Mouse (Mus musculus) embryonic facial prominence, embryonic 15.5 days (tissue): Measurements from ENCODE around the gene Atp23. TPM values are rescaled to one million over a fixed set of nuclear protein-coding genes. Genes with fewer than 3 reads are reported as not detected.

Source experiments
- ATAC-seq: fragments of 200-750 bp; cut with Nextera tagmentation; 2 replicates; pipeline ENCODE4 v1.8.0; 2017; ENCODE audit warnings: low read depth, moderate TSS enrichment; ENCODE audit not compliant: insufficient number of reproducible peaks, low FRiP score, low TSS enrichment
- H3K27ac ChIP-seq: fragments of 300-500 bp; sonication (generic); replicated peaks from 2 replicates; pipeline ENCODE4 v1.5.1; 2015; ENCODE audit warnings: mild to moderate bottlenecking, inconsistent platforms
- H3K27me3 ChIP-seq: fragments of 300-500 bp; sonication (generic); 2 replicates; pipeline ENCODE4 v1.6.1; 2015; ENCODE audit warnings: inconsistent platforms
- H3K36me3 ChIP-seq: fragments of 300-500 bp; sonication (generic); 2 replicates; pipeline ENCODE4 v1.6.1; 2015; ENCODE audit warnings: mild to moderate bottlenecking, inconsistent platforms
- H3K4me1 ChIP-seq: fragments of 300-500 bp; sonication (generic); 2 replicates; pipeline ENCODE4 v1.6.1; 2015; ENCODE audit warnings: inconsistent platforms
- H3K4me2 ChIP-seq: fragments of 300-500 bp; sonication (generic); replicated peaks from 2 replicates; pipeline ENCODE4 v1.6.1; 2015; ENCODE audit warnings: mild to moderate bottlenecking, inconsistent platforms
- H3K4me3 ChIP-seq: fragments of 300-500 bp; sonication (generic); replicated peaks from 2 replicates; pipeline ENCODE4 v1.5.1; 2015; ENCODE audit warnings: mild to moderate bottlenecking, inconsistent platforms
- H3K9ac ChIP-seq: fragments of 300-500 bp; sonication (generic); 2 replicates; pipeline ENCODE4 v1.6.1; 2015; ENCODE audit warnings: inconsistent platforms
- H3K9me3 ChIP-seq: fragments of 300-500 bp; sonication (generic); replicated peaks from 2 replicates; pipeline ENCODE4 v1.6.1; 2016; ENCODE audit warnings: inconsistent platforms
- WGBS: fragments of 180-500 bp; shearing (Covaris S2); methylation state at CpG from one replicate; pipeline ENCODE4 v1.1.7; 2015; 5-methylcytosine and 5-hydroxymethylcytosine counted together
- polyA plus RNA-seq: library from polyadenylated mRNA; unstranded; fragments of >200 nt; fragmentation: Nextera tagmentation; extraction: Ambion mirVana; gene quantifications from 2 replicates; pipeline ENCODE4 v1.2.1, GENCODE M21; 2015

Gene Atp23
- polyA plus RNA-seq: 16.0 and 16.5 TPM in 2 replicates

DNA sequence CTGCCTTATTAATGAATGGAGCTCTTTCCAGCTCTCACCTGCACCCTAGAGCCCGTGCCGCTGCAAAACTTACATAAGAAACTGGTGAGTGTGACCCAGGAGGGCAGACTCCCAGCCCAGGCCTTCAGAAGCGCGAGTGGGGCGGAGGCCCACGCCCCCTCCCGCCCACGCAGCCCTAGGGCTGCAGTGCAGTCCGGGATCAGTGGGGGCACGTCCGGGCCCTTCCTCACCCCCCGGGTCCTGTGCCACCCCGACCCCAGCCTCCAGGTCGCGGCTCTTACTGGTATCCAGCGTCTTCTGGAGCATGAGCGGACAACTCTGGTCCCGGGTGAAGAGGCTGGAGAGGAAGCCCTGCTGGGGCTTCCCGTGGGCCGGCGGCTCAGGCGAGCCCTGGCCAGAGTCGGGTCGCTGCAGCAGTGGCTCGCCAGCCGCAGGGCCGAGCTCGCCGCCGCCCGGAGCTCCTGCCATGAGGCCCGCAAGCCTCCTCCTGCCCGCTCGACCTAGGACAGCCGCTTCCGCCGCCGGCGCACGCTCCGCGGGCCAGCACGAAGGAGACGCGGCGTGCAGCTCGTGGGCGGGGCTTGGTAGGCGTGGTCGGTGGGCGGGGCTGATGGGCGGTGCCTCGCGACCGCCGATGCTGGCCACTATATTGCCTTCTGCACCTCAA is at the start of gene Atp23:
TSS of gene Atp23 (minus strand) at position 535 of the 667 bp plus-strand sequence.
- no peaks in the 10 kb centered on the region for H3K27me3 ChIP-seq
- H3K36me3 ChIP-seq: peaks cover 20% of the 10 kb centered on the region; the same call in 1 of the 2 replicates
- WGBS: under 1% methylated on average over 56 of the region's 56 CpGs
- no peaks in the 10 kb centered on the region for H3K9me3 ChIP-seq
- peaks cover 6% of the 10 kb centered on the region; the same call in 1 of the 2 replicates for H3K4me1 ChIP-seq
- ATAC-seq: peak; percentile 83
- H3K27ac ChIP-seq: 0 out of 2 replicates have a peak within 1 kb of the TSS, but pooled peaks have one; percentile 51
- H3K4me3 ChIP-seq: peak within 1 kb of the TSS; percentile 78
- H3K9ac ChIP-seq: peak within 1 kb of the TSS; percentile 69
- peak within 1 kb of the TSS; percentile 97 for H3K4me2 ChIP-seq

DNA sequence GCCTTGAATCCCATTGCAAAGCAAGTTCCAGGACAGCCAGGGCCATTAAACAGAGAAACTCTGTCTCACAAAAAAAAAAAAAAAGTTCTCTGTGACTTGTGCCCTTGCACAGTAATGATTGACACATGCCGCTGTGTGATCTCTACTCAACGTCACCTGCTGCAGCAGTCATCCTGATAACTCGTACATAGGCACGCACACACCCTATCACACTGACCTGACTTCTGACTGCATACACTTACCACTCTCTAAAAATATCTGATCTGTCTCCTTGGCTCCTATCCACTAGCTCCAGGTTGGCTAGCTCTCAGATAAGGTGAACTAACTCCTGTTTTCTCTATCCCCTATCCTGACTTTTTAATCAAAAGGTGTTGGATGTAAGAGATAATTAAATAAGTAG is 49.4 kb upstream of the Atp23 start:
- H3K4me2 ChIP-seq: no peak overlapping the region
- peaks cover 20% of the 10 kb centered on the region for H3K4me1 ChIP-seq
- no peak overlapping the region for H3K4me3 ChIP-seq
- H3K9me3 ChIP-seq: no peaks in the 10 kb centered on the region
- H3K27ac ChIP-seq: no peak overlapping the region
- H3K36me3 ChIP-seq: no peaks in the 10 kb centered on the region
- WGBS: 78% methylated on average over 4 of the region's 4 CpGs
- no peaks in the 10 kb centered on the region for H3K27me3 ChIP-seq
- ATAC-seq: no peak
- no peak overlapping the region for H3K9ac ChIP-seq

DNA sequence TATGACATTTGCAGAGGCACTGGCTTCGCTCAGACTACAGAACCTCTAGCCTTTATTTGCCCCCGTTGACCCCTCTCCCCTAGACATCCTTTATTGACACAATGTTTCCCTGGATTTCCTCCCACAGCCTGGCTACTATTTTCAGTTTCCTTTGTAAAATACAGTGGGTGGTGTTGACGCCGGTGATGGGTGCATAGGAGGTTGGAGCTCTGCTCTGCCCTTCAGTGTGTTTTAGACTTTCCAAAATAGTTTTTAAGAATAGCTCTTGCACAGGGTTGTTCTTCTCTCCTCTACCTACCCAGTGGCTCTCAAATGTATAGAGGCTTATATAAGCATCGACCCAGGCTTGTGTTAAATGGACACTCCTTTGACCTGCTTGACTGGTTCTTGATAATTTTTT is 48.7 kb upstream of the Atp23 start:
- no peak for ATAC-seq
- no peaks in the 10 kb centered on the region for H3K9me3 ChIP-seq
- no peak overlapping the region for H3K27ac ChIP-seq
- H3K27me3 ChIP-seq: no peaks in the 10 kb centered on the region
- no peak overlapping the region for H3K9ac ChIP-seq
- H3K36me3 ChIP-seq: no peaks in the 10 kb centered on the region
- peaks cover 20% of the 10 kb centered on the region for H3K4me1 ChIP-seq
- 66% methylated on average over 5 of the region's 5 CpGs for WGBS
- H3K4me2 ChIP-seq: no peak overlapping the region
- H3K4me3 ChIP-seq: no peak overlapping the region

DNA sequence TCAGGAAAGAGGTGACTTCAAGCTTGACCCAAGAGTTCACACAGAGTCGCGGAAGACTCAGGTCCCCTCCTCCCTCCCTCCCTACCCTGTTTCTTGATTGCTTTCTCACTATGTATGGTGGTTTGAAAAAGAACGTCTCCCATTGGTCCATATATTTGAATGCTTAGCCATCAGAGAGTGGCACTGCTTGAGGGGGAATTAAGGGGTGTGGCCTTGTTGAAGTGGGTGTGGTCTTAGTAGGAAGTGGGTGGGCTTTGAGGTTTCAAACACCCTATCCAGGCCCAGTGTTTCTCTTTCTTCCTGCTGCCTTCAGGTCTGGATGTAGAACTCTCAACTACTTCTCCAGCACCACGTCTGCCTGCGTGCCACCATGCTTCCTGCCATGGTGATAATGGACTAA is 44.4 kb upstream of the Atp23 start:
- H3K4me1 ChIP-seq: peaks cover 10% of the 10 kb centered on the region
- no peak for ATAC-seq
- H3K36me3 ChIP-seq: no peaks in the 10 kb centered on the region
- no peak overlapping the region for H3K9ac ChIP-seq
- no peak overlapping the region for H3K4me3 ChIP-seq
- 84% methylated on average over 5 of the region's 5 CpGs for WGBS
- H3K27ac ChIP-seq: no peak overlapping the region
- no peaks in the 10 kb centered on the region for H3K27me3 ChIP-seq
- no peak overlapping the region for H3K4me2 ChIP-seq
- no peaks in the 10 kb centered on the region for H3K9me3 ChIP-seq

GRCm38 (mm10) chr10:126940949-126941348 is 39.8 kb upstream of the Atp23 start:
- Histone ChIP-seq H3K9ac (no peak overlapping the region), H3K27me3 (no peaks in the 10 kb centered on the region), H3K4me1 (peaks cover 7% of the 10 kb centered on the region), H3K4me3 (no peak overlapping the region), H3K4me2 (no peak overlapping the region), H3K36me3 (no peaks in the 10 kb centered on the region), H3K9me3 (no peaks in the 10 kb centered on the region), H3K27ac (no peak overlapping the region)
- 61% methylated on average over 7 of the region's 7 CpGs for WGBS
- no peak for ATAC-seq

DNA sequence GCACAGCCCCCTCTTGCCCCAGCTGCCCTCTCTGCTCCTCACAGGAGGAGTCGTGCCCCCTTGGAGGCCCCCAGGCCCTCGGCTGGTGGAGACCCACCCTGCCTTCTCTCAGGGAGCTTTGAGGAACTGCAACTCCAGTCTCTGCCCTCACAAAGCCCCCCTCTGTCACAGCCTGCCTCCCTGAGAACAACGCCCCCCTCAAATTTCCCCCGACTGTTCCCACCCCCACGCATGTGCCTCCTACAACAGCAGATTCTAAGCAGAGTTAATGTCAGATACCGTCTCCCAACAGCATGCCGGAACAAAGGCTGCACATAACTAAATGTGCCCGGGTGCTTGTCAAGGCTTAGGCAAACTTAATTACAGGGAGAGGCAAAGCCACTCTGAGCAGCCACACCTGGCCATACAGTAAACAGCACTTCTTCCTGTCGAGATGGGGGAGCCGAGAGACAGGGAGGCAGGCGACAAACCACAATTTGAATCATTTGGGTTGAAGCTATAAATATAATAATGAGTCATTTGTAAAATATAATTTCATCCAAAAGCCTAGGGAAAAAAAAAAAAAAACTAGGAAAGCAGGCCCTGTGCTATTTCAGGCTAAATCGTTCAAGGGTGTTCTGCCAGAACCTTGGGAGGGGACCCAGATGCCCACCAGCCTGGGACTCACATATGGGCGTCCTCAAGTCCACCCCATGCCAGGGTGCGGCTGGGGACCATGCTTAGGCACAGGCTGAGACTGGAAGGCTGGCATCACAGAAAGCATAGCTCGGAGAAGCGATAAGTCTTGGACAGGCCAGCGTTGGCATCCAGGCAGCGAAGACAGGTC is 34.6 kb upstream of the Atp23 start:
- Histone ChIP-seq H3K4me3 (peak overlapping the region; percentile 7; the same call in 1 of the 2 replicates), H3K9me3 (no peaks in the 10 kb centered on the region), H3K27ac (peak overlapping the region; percentile 98), H3K4me1 (peaks cover 51% of the 10 kb centered on the region), H3K36me3 (no peaks in the 10 kb centered on the region), H3K9ac (no peak overlapping the region), H3K4me2 (peak overlapping the region; percentile 38), H3K27me3 (no peaks in the 10 kb centered on the region)
- ATAC-seq: peak; percentile 34
- 25% methylated on average over 18 of the region's 18 CpGs for WGBS

- ATAC-seq: no peak
- no peaks in the 10 kb centered on the region for H3K9me3 ChIP-seq
- H3K4me3 ChIP-seq: peak overlapping the region; percentile 7; the same call in 1 of the 2 replicates
- no peak overlapping the region for H3K9ac ChIP-seq
- 52% methylated on average over 8 of the region's 8 CpGs for WGBS
- H3K27ac ChIP-seq: peak overlapping the region; percentile 98
- H3K4me1 ChIP-seq: peaks cover 57% of the 10 kb centered on the region
- H3K27me3 ChIP-seq: no peaks in the 10 kb centered on the region
- H3K4me2 ChIP-seq: peak overlapping the region; percentile 38
- no peaks in the 10 kb centered on the region for H3K36me3 ChIP-seq
Measured at GRCm38 (mm10) chr10:126935121-126935520, 34.0 kb upstream of the Atp23 start.

- Histone ChIP-seq H3K9ac (no peak overlapping the region), H3K9me3 (no peaks in the 10 kb centered on the region), H3K4me3 (no peak overlapping the region), H3K27ac (peak overlapping the region; percentile 98), H3K36me3 (no peaks in the 10 kb centered on the region), H3K4me2 (no peak overlapping the region), H3K4me1 (peaks cover 63% of the 10 kb centered on the region), H3K27me3 (no peaks in the 10 kb centered on the region)
- 55% methylated on average over 13 of the region's 13 CpGs for WGBS
- ATAC-seq: 0 out of 2 replicates have a peak, but pooled peaks have one; percentile 2
Measured at GRCm38 (mm10) chr10:126934561-126934960, 33.4 kb upstream of the Atp23 start.

DNA sequence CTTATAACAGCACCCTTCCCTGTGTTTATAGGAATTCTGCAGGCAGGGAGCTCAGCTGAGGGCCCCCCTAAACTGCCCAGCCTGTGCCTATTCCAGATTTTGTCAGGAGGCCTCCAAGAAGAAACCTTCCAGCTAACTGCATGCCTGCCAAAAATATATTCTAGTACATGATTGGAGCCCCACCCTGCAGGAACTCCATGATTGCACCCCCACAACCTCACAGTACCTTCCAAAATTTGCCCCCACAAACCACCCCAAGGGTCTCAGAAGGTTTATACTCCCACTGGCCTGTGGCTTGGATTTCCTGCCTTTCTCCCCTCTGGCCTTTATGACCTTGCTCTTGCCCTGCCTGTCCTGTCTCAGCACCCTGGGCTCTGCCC is 30.6 kb upstream of the Atp23 start:
- Histone ChIP-seq H3K27ac (peak overlapping the region; percentile 96), H3K27me3 (no peaks in the 10 kb centered on the region), H3K4me3 (no peak overlapping the region), H3K9me3 (no peaks in the 10 kb centered on the region), H3K4me1 (peaks cover 91% of the 10 kb centered on the region), H3K9ac (no peak overlapping the region), H3K36me3 (no peaks in the 10 kb centered on the region), H3K4me2 (peak overlapping the region; percentile 27; the same call in 1 of the 2 replicates)
- no peak for ATAC-seq

DNA sequence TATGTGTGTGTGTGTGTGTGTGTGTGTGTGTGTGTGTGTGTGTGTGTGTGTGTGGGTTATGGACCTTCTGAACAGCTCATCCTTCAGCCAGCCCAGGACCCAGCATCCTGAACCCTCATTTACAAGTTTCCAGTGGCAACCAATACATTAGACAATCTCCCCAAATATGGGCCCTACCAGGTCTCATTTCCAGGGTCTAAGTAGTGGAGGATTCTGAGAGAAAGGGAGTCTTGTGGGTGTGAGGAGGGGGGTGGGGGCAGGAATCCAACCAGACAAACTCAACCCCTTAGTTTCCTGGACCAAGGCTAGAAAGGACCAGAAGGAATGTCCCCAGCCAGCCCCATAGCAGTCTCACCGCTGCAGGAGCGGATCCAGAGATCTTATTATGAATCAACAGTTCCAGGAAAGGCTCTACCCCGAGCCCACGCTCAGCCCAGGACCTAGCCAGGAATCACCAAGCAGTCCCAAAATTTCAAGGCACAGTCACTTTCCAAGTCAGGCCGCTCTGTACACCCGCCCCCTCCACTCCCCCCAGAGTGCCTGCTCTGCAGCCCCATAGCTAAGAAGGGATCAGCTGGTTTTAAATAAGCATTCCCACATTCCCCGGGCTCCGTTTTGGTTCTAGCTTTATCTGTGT is 30.1 kb upstream of the Atp23 start:
- Histone ChIP-seq H3K27me3 (no peaks in the 10 kb centered on the region), H3K36me3 (no peaks in the 10 kb centered on the region), H3K4me1 (peaks cover 90% of the 10 kb centered on the region), H3K27ac (peak overlapping the region; percentile 96), H3K4me3 (no peak overlapping the region), H3K4me2 (peak overlapping the region; percentile 27), H3K9ac (0 out of 2 replicates have a peak overlapping the region, but pooled peaks have one; percentile 7), H3K9me3 (no peaks in the 10 kb centered on the region)
- 18% methylated on average over 8 of the region's 8 CpGs for WGBS
- peak; percentile 2; the same call in 1 of the 2 replicates for ATAC-seq
